Mouse (Mus musculus) natural killer cell, adult 2 months (primary cell): ENCODE data around the gene Tmprss9.

ENCODE experiments used
- DNase-seq, 2 experiments: peaks; one replicate each; pipeline ENCODE4 v3.0.0; 2022; ENCODE audit warnings: low spot score in 2 of 2

Tmprss9 gene

GRCm38 (mm10) chr10:80915260-80915659 is 43.6 kb downstream of the Tmprss9 start:
- DNase-seq = no peak

GRCm38 (mm10) chr10:80915736-80916135 is 44.1 kb downstream of the Tmprss9 start:
- DNase-seq = no peak

- no peak for DNase-seq
Observed at GRCm38 (mm10) chr10:80917336-80917778, 45.7 kb downstream of the Tmprss9 start.

- DNase-seq = peak in 1 of 2 experiments; percentile 29
Observed at GRCm38 (mm10) chr10:80917779-80918434, 46.3 kb downstream of the Tmprss9 start, which contains the start of gene Lmnb2. Gene Lmnb2, minus strand, starts transcription at chr10:80918245.

GRCm38 (mm10) chr10:80921923-80922322 is 50.3 kb downstream of the Tmprss9 start:
- no peak for DNase-seq

GRCm38 (mm10) chr10:80925472-80925871 is 53.8 kb downstream of the Tmprss9 start:
- DNase-seq = no peak

- peak; percentile 76 to 87 for DNase-seq
Observed at GRCm38 (mm10) chr10:80928586-80929298, 57.1 kb downstream of the Tmprss9 start.

GRCm38 (mm10) chr10:80929299-80930226 is 57.9 kb downstream of the Tmprss9 start, which contains the start of gene Gadd45b:
Gene Gadd45b, plus strand, starts transcription at chr10:80930073.
- DNase-seq = peak; percentile 98 to 99

- peak; percentile 67 to 73 for DNase-seq
Observed at GRCm38 (mm10) chr10:80930361-80931152, 58.9 kb downstream of the Tmprss9 start.

- DNase-seq = peak in 1 of 2 experiments; percentile 33
Observed at GRCm38 (mm10) chr10:80931153-80931671, 59.6 kb downstream of the Tmprss9 start.

GRCm38 (mm10) chr10:80931695-80932094 is 60.0 kb downstream of the Tmprss9 start:
- no peak for DNase-seq

- DNase-seq = peak in 1 of 2 experiments; percentile 31
Observed at GRCm38 (mm10) chr10:80932206-80932605, 60.6 kb downstream of the Tmprss9 start.

- no peak for DNase-seq
Observed at GRCm38 (mm10) chr10:80932700-80933420, 61.2 kb downstream of the Tmprss9 start.

GRCm38 (mm10) chr10:80933421-80933979 is 61.9 kb downstream of the Tmprss9 start:
- DNase-seq = peak in 1 of 2 experiments; percentile 36

- DNase-seq = no peak
Observed at GRCm38 (mm10) chr10:80934136-80934985, 62.7 kb downstream of the Tmprss9 start.

GRCm38 (mm10) chr10:80935241-80935640 is 63.6 kb downstream of the Tmprss9 start:
- DNase-seq = peak in 1 of 2 experiments; percentile 30

GRCm38 (mm10) chr10:80935698-80936097 is 64.0 kb downstream of the Tmprss9 start:
- no peak for DNase-seq

GRCm38 (mm10) chr10:80936135-80936809 is 64.6 kb downstream of the Tmprss9 start:
- DNase-seq = no peak
